Mouse (Mus musculus) heart, adult 2 months (tissue): ENCODE measurements at regions not wholly inside any gene's neighbourhood (a gene's known extent, or its start where the extent isn't known, plus 50 kb on each side); places are given as distances from the start of the nearest gene placed in this dataset.
A peak's percentile ranks its signal among the peaks of the same experiment; 100 is the strongest.

Source experiments
- CTCF ChIP-seq: fragments of 200-600 bp; IDR thresholded peaks from 2 replicates; pipeline ENCODE4 v1.8.1; 2022; ENCODE audit warnings: antibody characterized with exemption, mild to moderate bottlenecking, moderate library complexity
- POLR2A ChIP-seq: fragments of 200-500 bp; IDR thresholded peaks from 2 replicates; pipeline ENCODE4 v1.6.1; 2011; ENCODE audit warnings: mild to moderate bottlenecking, low read depth, low read length, control low read depth; ENCODE audit not compliant: insufficient read depth

DNA sequence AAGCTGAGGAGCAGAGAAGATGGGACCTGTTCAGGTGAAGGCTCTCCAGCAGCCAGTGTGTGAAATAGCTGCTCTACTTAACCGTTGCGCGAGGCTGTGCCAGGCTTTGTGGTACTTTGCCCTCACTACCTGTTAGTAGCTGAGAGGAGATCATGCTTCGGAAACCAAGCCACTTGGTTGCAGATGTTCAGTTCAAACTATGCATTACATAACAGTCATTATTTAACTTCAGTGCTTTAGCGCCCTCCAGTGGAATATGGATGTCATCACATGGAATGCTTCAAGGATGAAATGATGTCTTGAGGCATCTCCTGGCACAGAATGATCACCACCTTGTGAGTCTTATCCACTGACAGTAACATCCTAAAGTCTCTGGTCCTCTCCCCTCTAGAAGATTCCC, 56.5 kb upstream of the Pax1 start:
- TF ChIP-seq CTCF = peak; percentile 71
- TF ChIP-seq POLR2A = no peak
